Mouse (Mus musculus) brain, embryonic 14.5 days (tissue): ENCODE measurements around the gene Rpl35. TPM values are rescaled to one million over a fixed set of nuclear protein-coding genes. Genes with fewer than 3 reads are reported as not detected.
"Not testable (repeated sequence)": the region's sequence is repeated elsewhere in the genome, so short reads cannot be mapped to it uniquely, and the experiment has no call there.

Source experiments
- DNase-seq: peaks from one replicate; pipeline ENCODE4 v3.0.0-alpha.2; 2011; ENCODE audit warnings: low read depth
- CTCF ChIP-seq: fragments of 200-500 bp; IDR thresholded peaks from 2 replicates; pipeline ENCODE4 v1.5.1; 2012; ENCODE audit warnings: inconsistent platforms, mild to moderate bottlenecking, moderate library complexity, borderline replicate concordance; ENCODE audit not compliant: insufficient read depth, insufficient read length; ENCODE audit errors: extremely low read depth
- POLR2A ChIP-seq: fragments of 200-500 bp; IDR thresholded peaks from 2 replicates; pipeline ENCODE4 v1.6.1; 2012; ENCODE audit warnings: mild to moderate bottlenecking, inconsistent platforms, borderline replicate concordance; ENCODE audit not compliant: poor library complexity, insufficient read depth, insufficient read length, severe bottlenecking; ENCODE audit errors: extremely low read depth
- polyA plus RNA-seq: library from polyadenylated mRNA; depleted of rRNA; stranded (reverse); fragments of >200 nt; gene quantifications from 2 replicates; pipeline ENCODE4 v1.2.3, GENCODE M21; 2012; rRNA removed

The Rpl35 gene
- 432 and 443 TPM in 2 replicates for polyA plus RNA-seq

- TF ChIP-seq POLR2A (no peak), CTCF (no peak)
- peak; percentile 44 for DNase-seq
Observed at GRCm38 (mm10) chr2:39005574-39006079, at the start of gene Rpl35. Rpl35 (minus strand) TSS chr2:39005624.

DNA sequence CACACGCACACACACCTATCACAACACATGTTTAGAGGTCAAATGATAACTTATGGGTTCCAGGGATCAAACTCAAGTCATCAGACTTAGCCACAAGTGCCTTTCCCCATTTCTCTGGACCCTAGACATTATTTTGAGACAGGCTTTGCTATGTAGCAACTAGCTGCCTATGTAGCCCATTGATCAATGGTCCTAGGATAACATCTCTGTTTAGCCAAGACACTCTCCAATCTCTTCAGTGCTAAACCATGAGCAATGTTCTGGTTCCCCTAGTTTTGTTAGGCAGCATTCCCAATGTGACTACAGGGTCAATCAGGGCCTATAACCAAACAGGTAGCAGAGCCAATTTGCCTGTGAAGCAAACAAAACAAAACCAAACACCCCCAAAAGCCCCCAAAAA is 43.1 kb upstream of the Rpl35 start:
- no peak for TF ChIP-seq POLR2A
- TF ChIP-seq CTCF = no peak
- DNase-seq = no peak

GRCm38 (mm10) chr2:39040215-39040614 is 34.8 kb upstream of the Rpl35 start:
- TF ChIP-seq POLR2A = no peak
- TF ChIP-seq CTCF = no peak
- no peak for DNase-seq

- TF ChIP-seq CTCF (no peak), POLR2A (no peak)
- no peak for DNase-seq
Observed at GRCm38 (mm10) chr2:39031611-39032010, 26.2 kb upstream of the Rpl35 start.

DNA sequence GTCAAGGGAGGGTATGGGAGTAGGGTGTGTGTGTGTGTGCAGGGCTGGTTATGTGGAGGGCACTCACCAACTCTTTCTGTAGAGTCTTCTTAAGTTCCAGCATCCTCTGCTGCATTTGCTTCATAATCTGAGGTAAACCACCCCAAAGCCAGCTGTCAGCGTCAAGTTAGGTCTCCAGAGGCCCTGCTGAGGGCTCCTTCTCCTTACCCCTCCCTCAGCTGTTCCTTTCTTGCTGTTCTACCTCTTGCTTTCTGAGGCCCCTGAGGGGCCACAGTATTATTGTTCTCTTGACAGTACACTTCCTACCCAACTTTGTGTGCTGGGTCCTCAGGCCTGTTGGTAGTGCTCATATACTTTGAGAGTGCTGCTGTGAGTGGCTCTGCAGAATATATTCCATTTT is 14.6 kb upstream of the Rpl35 start:
- no peak for DNase-seq
- no peak for TF ChIP-seq POLR2A
- TF ChIP-seq CTCF = no peak

DNA sequence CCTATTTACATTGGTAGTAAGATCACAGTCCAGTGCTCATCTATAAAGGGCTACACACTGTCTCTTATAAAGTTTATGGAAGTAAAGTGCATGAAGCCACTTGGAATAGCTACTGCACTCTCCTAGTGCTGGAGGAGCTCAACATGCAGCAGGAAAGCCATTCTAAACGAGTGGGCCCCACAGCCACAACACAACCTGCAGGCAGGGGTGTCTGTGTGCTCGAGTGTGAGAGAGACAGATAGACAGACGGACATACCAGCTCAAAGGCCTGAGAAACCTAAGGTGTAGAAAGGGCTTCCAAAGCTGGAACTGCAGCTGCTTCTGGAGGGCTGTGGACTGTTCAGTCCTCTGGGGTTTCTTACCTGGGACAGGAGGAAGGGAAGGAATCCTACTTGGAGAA is 11.2 kb upstream of the Rpl35 start:
- DNase-seq = no peak
- TF ChIP-seq POLR2A (no peak), CTCF (no peak)

- no peak for TF ChIP-seq CTCF
- no peak for DNase-seq
Observed at GRCm38 (mm10) chr2:39012768-39013279, 7.4 kb upstream of the Rpl35 start.

DNA sequence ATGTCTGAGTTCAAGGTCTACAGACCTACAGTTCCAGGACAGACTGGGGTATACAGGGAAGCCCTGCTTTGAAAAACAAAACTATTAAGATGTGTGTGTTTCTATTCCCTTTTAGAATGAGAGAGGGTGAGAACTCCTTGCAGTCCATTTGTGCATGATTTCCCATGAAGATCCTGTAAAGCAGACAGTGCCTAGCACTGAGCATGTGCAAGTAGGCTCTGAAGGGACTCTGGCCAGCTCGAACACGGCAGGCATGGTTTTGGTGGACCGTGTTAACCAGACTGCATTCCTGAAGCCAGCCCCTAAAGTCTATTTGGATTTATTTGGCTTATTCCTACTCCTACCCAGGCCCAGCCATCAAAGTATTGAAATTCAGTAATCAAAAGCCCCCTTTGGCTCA is 6.5 kb upstream of the Rpl35 start:
- TF ChIP-seq POLR2A (no peak), CTCF (no peak)

DNA sequence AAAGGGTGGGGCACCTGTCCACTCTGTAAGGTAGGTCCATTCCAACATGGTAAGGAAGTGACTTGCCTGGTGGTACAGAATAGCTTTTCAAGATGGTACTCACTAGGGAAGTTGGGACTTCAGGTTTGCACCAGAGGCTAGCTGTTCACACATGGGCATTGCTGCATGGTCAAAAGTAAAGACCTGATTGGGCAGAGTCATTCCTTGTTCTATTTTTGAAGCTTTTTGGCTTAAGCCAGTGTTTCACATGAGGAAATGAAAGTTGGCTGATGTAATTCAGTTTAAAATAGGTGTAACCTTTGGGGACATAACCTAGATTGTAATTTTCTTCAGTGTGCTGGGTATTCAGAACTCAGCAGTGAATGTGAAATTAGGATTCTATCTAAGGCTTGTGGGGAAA is 5.8 kb upstream of the Rpl35 start:
- no peak for DNase-seq
- TF ChIP-seq POLR2A = no peak
- TF ChIP-seq CTCF = no peak

More for the DNA sequence above, 6.5 kb upstream of the Rpl35 start:
- no peak for DNase-seq

DNA sequence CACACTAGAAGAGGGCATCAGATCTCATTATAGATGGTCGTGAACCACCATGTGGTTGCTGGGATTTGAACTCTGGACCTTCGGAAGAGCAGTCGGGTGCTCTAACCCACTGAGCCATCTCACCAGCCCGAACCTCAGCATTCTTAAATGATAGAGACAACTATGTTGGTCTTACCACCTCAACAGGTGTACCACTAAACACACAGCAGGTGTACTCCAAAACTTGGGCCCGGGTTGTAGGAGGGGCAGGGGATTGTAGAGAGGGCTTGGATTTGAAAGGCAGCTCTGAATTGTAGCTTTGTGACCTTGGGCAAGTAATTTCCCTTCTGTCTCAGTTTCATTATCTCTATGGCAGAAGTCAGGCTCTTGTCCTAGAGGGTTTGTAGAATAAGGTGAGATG is 4.7 kb upstream of the Rpl35 start:
- DNase-seq = not testable (repeated sequence)

DNA sequence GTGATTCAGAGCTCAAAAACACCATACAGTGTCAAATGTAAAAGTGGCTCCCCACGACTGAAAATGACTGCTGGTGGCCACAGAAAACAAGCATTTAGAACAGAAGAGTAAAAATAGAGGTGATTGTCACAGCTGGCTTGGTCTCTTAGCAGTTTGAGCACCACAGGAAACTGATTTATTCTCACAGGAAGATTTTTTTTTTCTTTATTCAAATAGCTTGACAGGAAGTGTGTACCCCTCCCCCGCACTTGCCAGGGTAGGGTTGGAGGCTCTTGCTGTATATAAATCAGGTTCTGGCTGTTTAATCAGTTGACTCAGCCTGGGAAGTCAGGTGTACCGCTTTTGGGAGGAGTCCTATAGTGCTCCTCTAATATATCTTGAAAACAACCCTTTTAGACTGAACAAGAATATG is 3.5 kb upstream of the Rpl35 start:
- peak; percentile 47 for DNase-seq
- TF ChIP-seq CTCF = no peak
- no peak for TF ChIP-seq POLR2A

DNA sequence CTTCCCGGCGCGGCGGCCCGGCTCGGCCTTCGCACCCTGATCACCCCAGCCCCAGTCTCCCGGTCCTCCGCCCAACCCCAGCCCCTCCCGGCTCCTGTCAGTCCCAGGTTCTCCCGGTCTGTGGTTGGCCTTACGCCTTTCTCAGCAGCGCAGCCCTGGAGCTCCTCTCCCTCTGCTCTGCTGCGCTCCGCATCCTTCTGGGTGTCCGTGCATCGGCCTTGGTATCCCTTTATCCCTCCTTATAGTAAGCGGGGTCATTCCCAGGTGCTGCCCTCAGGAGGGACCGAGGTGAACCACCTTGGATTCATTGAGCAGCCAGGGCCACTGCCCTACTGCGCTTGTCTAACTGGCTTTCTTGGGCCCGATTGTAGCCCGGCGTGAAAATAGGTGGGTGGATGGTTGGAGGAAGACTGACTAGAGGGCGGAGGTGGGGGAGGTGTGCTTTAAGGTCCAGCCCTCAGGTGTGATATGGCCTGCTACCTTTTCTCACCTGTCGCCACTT is 3.0 kb upstream of the Rpl35 start:
- DNase-seq = no peak
- TF ChIP-seq POLR2A = no peak
- no peak for TF ChIP-seq CTCF

GRCm38 (mm10) chr2:39007865-39008264 is 2.4 kb upstream of the Rpl35 start:
- peak; percentile 98 for DNase-seq
- TF ChIP-seq CTCF (no peak), POLR2A (peak; percentile 91)

DNA sequence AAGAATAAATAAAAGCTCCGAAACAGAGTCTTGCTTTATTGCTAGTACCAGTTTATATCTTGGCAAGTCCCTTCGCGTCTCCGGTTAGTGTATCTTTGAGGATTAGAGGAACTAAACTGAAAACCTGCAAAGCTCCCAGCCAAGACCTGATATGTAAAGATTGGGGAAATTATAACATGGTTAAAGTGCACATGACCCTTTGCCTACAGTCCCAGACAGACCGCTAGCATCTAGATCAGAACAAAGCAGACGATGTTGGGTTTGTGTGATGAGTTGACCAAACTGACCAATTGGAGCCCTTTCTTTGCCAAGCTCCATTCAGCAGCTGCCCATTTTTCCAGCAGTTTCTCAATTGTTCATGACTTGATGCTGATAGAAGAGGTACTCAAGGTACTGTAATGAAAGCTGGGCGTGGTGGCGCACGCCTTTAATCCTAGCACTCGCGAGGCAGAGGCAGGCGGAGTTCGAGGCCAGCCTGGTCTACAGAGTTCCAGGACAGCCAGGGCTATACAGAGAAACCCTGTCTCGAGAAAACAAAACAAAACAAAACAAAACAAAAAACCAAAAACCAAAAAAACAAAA is 816 bp upstream of the Rpl35 start:
- no peak for DNase-seq
- TF ChIP-seq CTCF (no peak), POLR2A (no peak)
